Mouse (Mus musculus) G1E (cell line): ENCODE measurements around the gene Fads2. TPM values are rescaled to one million over a fixed set of nuclear protein-coding genes. Genes with fewer than 3 reads are reported as not detected.

Experiments used
- ATAC-seq: 2 replicates; pipeline ENCODE4 v1.8.0; 2016; ENCODE audit warnings: mild to moderate bottlenecking; ENCODE audit not compliant: insufficient number of reproducible peaks, poor library complexity, low FRiP score, severe bottlenecking; ENCODE audit errors: extremely low read depth
- DNase-seq: peaks from one replicate; pipeline ENCODE4 v3.0.0; 2012; ENCODE audit warnings: low spot score
- H3K27me3 ChIP-seq: 2 replicates; pipeline ENCODE4 v1.6.1; 2012; ENCODE audit warnings: mild to moderate bottlenecking, low read length, inconsistent platforms; ENCODE audit not compliant: insufficient read depth
- H3K36me3 ChIP-seq: replicated peaks from 2 replicates; pipeline ENCODE3; 2012; ENCODE audit warnings: mild to moderate bottlenecking, inconsistent platforms
- H3K4me1 ChIP-seq: 2 replicates; pipeline ENCODE4 v1.6.1; 2012; ENCODE audit warnings: low read depth, low read length, inconsistent platforms, mixed read lengths; ENCODE audit not compliant: insufficient read depth
- H3K4me3 ChIP-seq: 2 replicates; pipeline ENCODE4 v1.5.1; 2012; ENCODE audit warnings: low read depth, mild to moderate bottlenecking, inconsistent platforms, low read length, moderate library complexity, mixed read lengths
- H3K9me3 ChIP-seq: replicated peaks from 2 replicates; pipeline ENCODE4 v1.6.1; 2012; ENCODE audit warnings: inconsistent platforms
- CTCF ChIP-seq: IDR thresholded peaks from 2 replicates; pipeline ENCODE4 v1.5.1; 2012; ENCODE audit warnings: low read depth, low read length, inconsistent platforms, mixed read lengths
- GATA1 ChIP-seq: IDR thresholded peaks from 2 replicates; pipeline ENCODE4 v1.6.1; 2012; ENCODE audit warnings: borderline replicate concordance, low read length, inconsistent platforms, mixed read lengths
- GATA2 ChIP-seq: IDR thresholded peaks from 2 replicates; pipeline ENCODE4 v1.6.1; 2012; ENCODE audit warnings: low read depth, low read length, inconsistent platforms, borderline replicate concordance
- POLR2AphosphoS5 ChIP-seq: IDR thresholded peaks from 2 replicates; pipeline ENCODE4 v1.6.1; 2012; ENCODE audit warnings: low read depth, low read length, inconsistent platforms; ENCODE audit not compliant: insufficient replicate concordance
- TAL1 ChIP-seq: conservative IDR thresholded peaks from 2 replicates; pipeline ENCODE4 v1.6.1; 2012; ENCODE audit warnings: low read depth, low read length, inconsistent platforms, mixed read lengths
- polyA plus RNA-seq: library from polyadenylated mRNA; stranded (reverse); fragments of >175 nt; gene quantifications from 2 replicates; pipeline ENCODE4 v1.2.3, GENCODE M21; 2012
- total RNA-seq, 2 experiments: library from RNA; stranded (forward) in 1 of 2; stranded (reverse) in 1 of 2; fragments of 200-1000 nt in 1 of 2; fragments of >200 nt in 1 of 2; fragmentation: Nextera tagmentation in 1 of 2; gene quantifications; 2 replicates each; pipeline ENCODE4 v1.2.3; 2014 to 2017

Fads2 gene
- total and polyA plus RNA-seq, 3 experiments = 182 to 275 (median 226) TPM

GRCm38 (mm10) chr19:10039615-10040014 is 61.9 kb downstream of the Fads2 start:
- Histone ChIP-seq H3K4me1 (peaks cover 83% of the 10 kb centered on the region), H3K9me3 (no peaks in the 10 kb centered on the region), H3K36me3 (peaks cover 25% of the 10 kb centered on the region), H3K4me3 (no peak overlapping the region), H3K27me3 (no peaks in the 10 kb centered on the region)
- TF ChIP-seq POLR2AphosphoS5 = no peak
- no peak for TF ChIP-seq GATA1
- no peak for TF ChIP-seq GATA2
- TF ChIP-seq CTCF = no peak
- no peak for TF ChIP-seq TAL1
- DNase-seq = no peak
- ATAC-seq = no peak

GRCm38 (mm10) chr19:10038910-10039309 is 62.6 kb downstream of the Fads2 start:
- Histone ChIP-seq H3K36me3 (peaks cover 25% of the 10 kb centered on the region), H3K4me1 (peaks cover 79% of the 10 kb centered on the region), H3K4me3 (no peak overlapping the region), H3K9me3 (no peaks in the 10 kb centered on the region), H3K27me3 (no peaks in the 10 kb centered on the region)
- ATAC-seq (no peak), DNase-seq (no peak)
- TF ChIP-seq TAL1 (no peak), GATA1 (no peak), POLR2AphosphoS5 (no peak), CTCF (no peak), GATA2 (no peak)

- peaks cover 74% of the 10 kb centered on the region for H3K4me1 ChIP-seq
- H3K9me3 ChIP-seq = no peaks in the 10 kb centered on the region
- no peak for ATAC-seq
- peaks cover 22% of the 10 kb centered on the region for H3K36me3 ChIP-seq
- DNase-seq = no peak
- no peaks in the 10 kb centered on the region for H3K27me3 ChIP-seq
- H3K4me3 ChIP-seq = no peak overlapping the region
- TF ChIP-seq CTCF (no peak), GATA1 (no peak), TAL1 (no peak), GATA2 (no peak), POLR2AphosphoS5 (no peak)
These were observed 63.2 kb downstream of the Fads2 start for GRCm38 (mm10) chr19:10038364-10038763.

- Histone ChIP-seq H3K36me3 (peaks cover 25% of the 10 kb centered on the region), H3K9me3 (no peaks in the 10 kb centered on the region), H3K27me3 (no peaks in the 10 kb centered on the region), H3K4me1 (peaks cover 65% of the 10 kb centered on the region), H3K4me3 (no peak overlapping the region)
- no peak for TF ChIP-seq CTCF
- DNase-seq = no peak
- ATAC-seq = no peak
These were observed 64.0 kb downstream of the Fads2 start for GRCm38 (mm10) chr19:10037534-10037933.

- H3K36me3 ChIP-seq = peaks cover 37% of the 10 kb centered on the region
- TF ChIP-seq CTCF = peak; percentile 86
- TF ChIP-seq TAL1 = no peak
- ATAC-seq (no peak), DNase-seq (peak; percentile 70)
- no peak overlapping the region for H3K4me3 ChIP-seq
- peaks cover 46% of the 10 kb centered on the region for H3K4me1 ChIP-seq
- no peaks in the 10 kb centered on the region for H3K27me3 ChIP-seq
- H3K9me3 ChIP-seq = no peaks in the 10 kb centered on the region
These were observed 66.6 kb downstream of the Fads2 start for GRCm38 (mm10) chr19:10034785-10035447.

- H3K4me1 ChIP-seq = peaks cover 40% of the 10 kb centered on the region
- H3K9me3 ChIP-seq = no peaks in the 10 kb centered on the region
- DNase-seq (no peak), ATAC-seq (no peak)
- no peak overlapping the region for H3K4me3 ChIP-seq
- TF ChIP-seq GATA1 = no peak
- TF ChIP-seq CTCF = no peak
- H3K36me3 ChIP-seq = peaks cover 42% of the 10 kb centered on the region
- no peaks in the 10 kb centered on the region for H3K27me3 ChIP-seq
These were observed 67.2 kb downstream of the Fads2 start for GRCm38 (mm10) chr19:10034356-10034755.

GRCm38 (mm10) chr19:10033211-10033973 is 68.2 kb downstream of the Fads2 start:
- DNase-seq (peak; percentile 55), ATAC-seq (no peak)
- H3K36me3 ChIP-seq = peaks cover 49% of the 10 kb centered on the region
- no peak overlapping the region for H3K4me3 ChIP-seq
- TF ChIP-seq POLR2AphosphoS5 (no peak), TAL1 (no peak), CTCF (peak; percentile 87)
- no peaks in the 10 kb centered on the region for H3K9me3 ChIP-seq
- H3K27me3 ChIP-seq = no peaks in the 10 kb centered on the region
- peaks cover 36% of the 10 kb centered on the region for H3K4me1 ChIP-seq
